Mouse (Mus musculus) forebrain, embryonic 13.5 days (tissue): ENCODE data around the gene Zdhhc17. TPM values are rescaled to one million over a fixed set of nuclear protein-coding genes. Genes with fewer than 3 reads are reported as not detected.
A peak's percentile ranks its signal among the peaks of the same experiment; 100 is the strongest.

Experiments used
- ATAC-seq: fragments of 200-750 bp; cut with Nextera tagmentation; 2 replicates; pipeline ENCODE4 v1.8.0; 2017
- H3K27ac ChIP-seq: fragments of 300-500 bp; sonication (generic); 2 replicates; pipeline ENCODE4 v1.5.1; 2015; ENCODE audit warnings: inconsistent platforms, mild to moderate bottlenecking, moderate library complexity
- H3K27me3 ChIP-seq: fragments of 300-500 bp; sonication (generic); 2 replicates; pipeline ENCODE4 v1.6.1; 2015; ENCODE audit warnings: mild to moderate bottlenecking, inconsistent platforms
- H3K36me3 ChIP-seq: fragments of 300-500 bp; sonication (generic); 2 replicates; pipeline ENCODE4 v1.6.1; 2015; ENCODE audit warnings: mild to moderate bottlenecking, inconsistent platforms; ENCODE audit not compliant: poor library complexity, severe bottlenecking
- H3K4me1 ChIP-seq: fragments of 300-500 bp; sonication (generic); 2 replicates; pipeline ENCODE4 v1.6.1; 2015; ENCODE audit warnings: inconsistent platforms
- H3K4me2 ChIP-seq: fragments of 300-500 bp; sonication (generic); 2 replicates; pipeline ENCODE4 v1.6.1; 2015; ENCODE audit warnings: inconsistent platforms, mild to moderate bottlenecking, moderate library complexity
- H3K4me3 ChIP-seq: fragments of 300-500 bp; sonication (generic); 2 replicates; pipeline ENCODE4 v1.5.1; 2015; ENCODE audit warnings: mild to moderate bottlenecking, inconsistent platforms
- H3K9ac ChIP-seq: fragments of 300-500 bp; sonication (generic); 2 replicates; pipeline ENCODE4 v1.6.1; 2015; ENCODE audit warnings: mild to moderate bottlenecking, inconsistent platforms
- H3K9me3 ChIP-seq: fragments of 300-500 bp; sonication (generic); replicated peaks from 2 replicates; pipeline ENCODE4 v1.6.1; 2016; ENCODE audit warnings: inconsistent platforms
- WGBS: fragments of 180-500 bp; shearing (Covaris S2); methylation state at CpG from one replicate; pipeline ENCODE4 v1.1.7; 2015; 5-methylcytosine and 5-hydroxymethylcytosine counted together
- polyA plus RNA-seq: library from polyadenylated mRNA; unstranded; fragments of >200 nt; fragmentation: Nextera tagmentation; extraction: Ambion mirVana; gene quantifications from 2 replicates; pipeline ENCODE4 v1.2.1, GENCODE M21; 2015

Gene Zdhhc17
- 46.0 and 46.9 TPM in 2 replicates for polyA plus RNA-seq

GRCm38 (mm10) chr10:111009641-111010479, at the start of gene Zdhhc17:
Gene Zdhhc17, minus strand, starts transcription at chr10:111010140.
- Histone ChIP-seq H3K9me3 (no peaks in the 10 kb centered on the region), H3K4me2 (peak within 1 kb of the TSS; percentile 79), H3K36me3 (no peaks in the 10 kb centered on the region), H3K9ac (peak within 1 kb of the TSS; percentile 98), H3K4me3 (peak within 1 kb of the TSS; percentile 86), H3K27ac (peak within 1 kb of the TSS; percentile 99), H3K27me3 (no peaks in the 10 kb centered on the region), H3K4me1 (peaks cover 30% of the 10 kb centered on the region)
- peak; percentile 94 for ATAC-seq
- WGBS: 1% methylated on average over 102 of the region's 112 CpGs

- no peaks in the 10 kb centered on the region for H3K9me3 ChIP-seq
- no peak overlapping the region for H3K4me3 ChIP-seq
- H3K27ac ChIP-seq: no peak overlapping the region
- H3K36me3 ChIP-seq: no peaks in the 10 kb centered on the region
- WGBS: 46% methylated on average over 4 of the region's 4 CpGs
- no peak overlapping the region for H3K9ac ChIP-seq
- H3K4me2 ChIP-seq: no peak overlapping the region
- H3K27me3 ChIP-seq: no peaks in the 10 kb centered on the region
- no peaks in the 10 kb centered on the region for H3K4me1 ChIP-seq
- no peak for ATAC-seq
Observed at GRCm38 (mm10) chr10:111055770-111056169, 45.8 kb upstream of the Zdhhc17 start.

GRCm38 (mm10) chr10:111051606-111052005, 41.7 kb upstream of the Zdhhc17 start:
- 86% methylated on average over 3 of the region's 3 CpGs for WGBS
- H3K4me2 ChIP-seq: no peak overlapping the region
- no peaks in the 10 kb centered on the region for H3K9me3 ChIP-seq
- H3K27ac ChIP-seq: no peak overlapping the region
- no peak for ATAC-seq
- H3K4me1 ChIP-seq: no peaks in the 10 kb centered on the region
- H3K36me3 ChIP-seq: no peaks in the 10 kb centered on the region
- H3K9ac ChIP-seq: no peak overlapping the region
- no peaks in the 10 kb centered on the region for H3K27me3 ChIP-seq
- H3K4me3 ChIP-seq: no peak overlapping the region

- 91% methylated on average over 4 of the region's 4 CpGs for whole genome bisulfite sequencing
- no peak overlapping the region for H3K27ac ChIP-seq
Observed at GRCm38 (mm10) chr10:111050511-111050910, 40.6 kb upstream of the Zdhhc17 start.

GRCm38 (mm10) chr10:111050061-111050460, 40.1 kb upstream of the Zdhhc17 start:
- no peak overlapping the region for H3K9ac ChIP-seq
- H3K27me3 ChIP-seq: no peaks in the 10 kb centered on the region
- no peak overlapping the region for H3K4me3 ChIP-seq
- no peaks in the 10 kb centered on the region for H3K36me3 ChIP-seq
- no peak overlapping the region for H3K4me2 ChIP-seq
- H3K4me1 ChIP-seq: no peaks in the 10 kb centered on the region
- no peak overlapping the region for H3K27ac ChIP-seq
- ATAC-seq: no peak
- 84% methylated on average over 3 of the region's 3 CpGs for WGBS
- H3K9me3 ChIP-seq: no peaks in the 10 kb centered on the region

More at GRCm38 (mm10) chr10:111050511-111050910, 40.6 kb upstream of the Zdhhc17 start:
- Histone ChIP-seq H3K9ac (no peak overlapping the region), H3K36me3 (no peaks in the 10 kb centered on the region), H3K4me2 (no peak overlapping the region), H3K9me3 (no peaks in the 10 kb centered on the region), H3K27me3 (no peaks in the 10 kb centered on the region), H3K4me3 (no peak overlapping the region), H3K4me1 (no peaks in the 10 kb centered on the region)
- ATAC-seq: no peak

GRCm38 (mm10) chr10:111047895-111048294, 38.0 kb upstream of the Zdhhc17 start:
- H3K27ac ChIP-seq: no peak overlapping the region
- ATAC-seq: no peak
- H3K4me1 ChIP-seq: no peaks in the 10 kb centered on the region
- H3K9me3 ChIP-seq: peaks cover 9% of the 10 kb centered on the region
- H3K9ac ChIP-seq: no peak overlapping the region
- H3K4me2 ChIP-seq: no peak overlapping the region
- 97% methylated on average over 7 of the region's 7 CpGs for WGBS
- H3K27me3 ChIP-seq: no peaks in the 10 kb centered on the region
- no peak overlapping the region for H3K4me3 ChIP-seq
- H3K36me3 ChIP-seq: no peaks in the 10 kb centered on the region

- WGBS: 84% methylated on average over 7 of the region's 7 CpGs
- no peak overlapping the region for H3K4me3 ChIP-seq
- H3K4me1 ChIP-seq: no peaks in the 10 kb centered on the region
- H3K27me3 ChIP-seq: no peaks in the 10 kb centered on the region
- H3K27ac ChIP-seq: no peak overlapping the region
- no peaks in the 10 kb centered on the region for H3K36me3 ChIP-seq
- H3K4me2 ChIP-seq: no peak overlapping the region
- ATAC-seq: no peak
- no peak overlapping the region for H3K9ac ChIP-seq
- H3K9me3 ChIP-seq: peaks cover 9% of the 10 kb centered on the region
Observed at GRCm38 (mm10) chr10:111040078-111040656, 30.2 kb upstream of the Zdhhc17 start.

- Histone ChIP-seq H3K9me3 (no peaks in the 10 kb centered on the region), H3K27ac (no peak overlapping the region), H3K9ac (no peak overlapping the region), H3K27me3 (no peaks in the 10 kb centered on the region), H3K4me3 (no peak overlapping the region), H3K4me2 (no peak overlapping the region), H3K36me3 (no peaks in the 10 kb centered on the region), H3K4me1 (no peaks in the 10 kb centered on the region)
- WGBS: 82% methylated on average over 1 of the region's 1 CpGs
- no peak for ATAC-seq
Observed at GRCm38 (mm10) chr10:111036851-111037250, 26.9 kb upstream of the Zdhhc17 start.

- H3K36me3 ChIP-seq: no peaks in the 10 kb centered on the region
- H3K27me3 ChIP-seq: no peaks in the 10 kb centered on the region
- H3K4me2 ChIP-seq: no peak overlapping the region
- H3K9me3 ChIP-seq: no peaks in the 10 kb centered on the region
- H3K27ac ChIP-seq: no peak overlapping the region
- no peak overlapping the region for H3K9ac ChIP-seq
- 80% methylated on average over 1 of the region's 1 CpGs for WGBS
- H3K4me3 ChIP-seq: no peak overlapping the region
- ATAC-seq: no peak
- no peaks in the 10 kb centered on the region for H3K4me1 ChIP-seq
Observed at GRCm38 (mm10) chr10:111035134-111035533, 25.2 kb upstream of the Zdhhc17 start.

- Histone ChIP-seq H3K4me2 (peak overlapping the region; percentile 51), H3K4me3 (peak overlapping the region; percentile 16), H3K9ac (no peak overlapping the region), H3K36me3 (no peaks in the 10 kb centered on the region), H3K27me3 (no peaks in the 10 kb centered on the region), H3K27ac (no peak overlapping the region), H3K9me3 (no peaks in the 10 kb centered on the region), H3K4me1 (no peaks in the 10 kb centered on the region)
- no peak for ATAC-seq
- 34% methylated on average over 20 of the region's 20 CpGs for WGBS
Observed at GRCm38 (mm10) chr10:111031511-111032365, 21.8 kb upstream of the Zdhhc17 start.

- no peak overlapping the region for H3K4me2 ChIP-seq
- no peaks in the 10 kb centered on the region for H3K4me1 ChIP-seq
- 87% methylated on average over 2 of the region's 2 CpGs for WGBS
- ATAC-seq: no peak
- no peaks in the 10 kb centered on the region for H3K27me3 ChIP-seq
- no peaks in the 10 kb centered on the region for H3K9me3 ChIP-seq
- H3K4me3 ChIP-seq: no peak overlapping the region
- no peak overlapping the region for H3K27ac ChIP-seq
- H3K9ac ChIP-seq: no peak overlapping the region
- H3K36me3 ChIP-seq: no peaks in the 10 kb centered on the region
Observed at GRCm38 (mm10) chr10:111030845-111031244, 20.9 kb upstream of the Zdhhc17 start.

GRCm38 (mm10) chr10:111026106-111026505, 16.2 kb upstream of the Zdhhc17 start:
- WGBS: 83% methylated on average over 6 of the region's 6 CpGs
- Histone ChIP-seq H3K9me3 (no peaks in the 10 kb centered on the region; the same call in 1 of the 2 replicates), H3K4me1 (peaks cover 9% of the 10 kb centered on the region; the same call in 1 of the 2 replicates)

More at GRCm38 (mm10) chr10:111026106-111026505, 16.2 kb upstream of the Zdhhc17 start:
- Histone ChIP-seq H3K4me3 (no peak overlapping the region), H3K9ac (no peak overlapping the region), H3K27me3 (no peaks in the 10 kb centered on the region), H3K27ac (no peak overlapping the region), H3K36me3 (no peaks in the 10 kb centered on the region), H3K4me2 (no peak overlapping the region)
- ATAC-seq: no peak
